Mouse (Mus musculus): ENCODE measurements around the gene Spint2.

DNA sequence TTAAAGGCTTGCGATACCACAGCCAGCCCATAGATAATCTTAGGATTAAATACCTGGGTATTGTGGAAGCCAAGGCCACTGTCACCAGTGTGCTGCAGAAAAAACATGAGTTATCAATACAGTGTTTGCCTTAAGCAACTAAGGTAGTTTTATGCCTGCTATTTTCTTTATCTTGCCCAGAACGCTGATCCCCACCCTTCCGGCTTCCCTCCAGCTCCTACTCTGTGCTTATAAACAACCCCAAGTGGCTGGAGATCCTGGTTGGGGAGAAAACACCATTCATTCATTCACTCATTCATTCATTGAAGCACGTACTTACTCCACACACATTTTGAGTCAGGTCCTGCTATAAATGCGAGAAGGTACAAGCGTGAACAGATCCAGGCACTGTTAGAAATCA, 2.8 kb upstream of the Spint2 start:
- TF ChIP-seq CTCF (IDR thresholded peaks at IDR 0.05; ENCODE audit: extremely low read depth, insufficient read depth, insufficient read length, insufficient replicate concordance) (no peak), POLR2A (IDR thresholded peaks at IDR 0.05; ENCODE audit: low read depth, low read length) (no peak)
